Mouse (Mus musculus): ENCODE data around the gene Msantd1.

- TF ChIP-seq POLR2A (IDR thresholded peaks at IDR 0.05; ENCODE audit: insufficient read depth, low read depth, low read length) (no peak), CTCF (IDR thresholded peaks at IDR 0.05; ENCODE audit: insufficient read depth, low read depth, low read length) (no peak)
These were observed 35.6 kb downstream of the Msantd1 start for GRCm38 (mm10) chr5:34943428-34943827.

Data from olfactory bulb, adult 2 months (tissue).